ENCODE assay signal across 13 mouse cellular contexts in genomic region chr11:24005445-24006156, GRCm38 (mm10).
DNase-seq lines count a peak whose midpoint lies in the region; ATAC-seq and TF ChIP-seq lines count a peak whose summit lies in the region.
"Had no signal": no experiment of that assay in that cellular context is flagged by ENCODE, and none has a peak within 500 bp of the region (broad histone marks: within the 10 kb centered on the region; RNA-seq: fewer than 3 reads in every experiment).

No protein-coding gene starts in this region.

- TF ChIP-seq CTCF in gastrocnemius, adult 2 months (IDR thresholded peaks at IDR 0.05) = no peak

- peak; percentile 22 for DNase-seq in gastrocnemius, adult 2 months
- no peak for DNase-seq in gastrocnemius, postnatal 25 days
- peak; percentile 11 to 30 for DNase-seq in layer of hippocampus, postnatal 10 days (ENCODE audit: low spot score in 2 of 2)
- peak; percentile 86 for DNase-seq in right cerebral cortex, adult 18-20 months
- DNase-seq in urinary bladder, postnatal 10 days (ENCODE audit: low spot score) = no peak
- DNase-seq in Muller cell, postnatal 12 days (ENCODE audit: inconsistent ontology term) = no peak
- DNase-seq: kidney, postnatal 14 days; thymus, postnatal 4 days had no signal

- ATAC-seq in frontal cortex, adult (ENCODE audit: low TSS enrichment) = peak; percentile 87
- no peak for ATAC-seq in erythroid progenitor cell, adult 5-6 weeks (replicated peaks; ENCODE audit: low FRiP score, poor library complexity, severe bottlenecking)
- ATAC-seq: inflammation-experienced regulatory T-cells, adult 6 months had no signal

- intact Hi-C loops in gastrocnemius, adult 2 months (cut with DNase I) = no loop called here

- H3K4me3 ChIP-seq in gastrocnemius, adult 2 months = no peak overlapping the region
- H3K4me3 ChIP-seq: heart, embryonic 15.5 days; myocyte had no signal

- no peak overlapping the region for H3K27ac ChIP-seq in gastrocnemius, adult 2 months
- H3K27ac ChIP-seq: heart, embryonic 15.5 days had no signal

Comparison
In these comparisons a context has a peak if more than half of its experiments do, and no peak if none do; other contexts are left out.
1. DNase-seq: peak in gastrocnemius, adult 2 months (single experiment), layer of hippocampus, postnatal 10 days (2 of 2) and right cerebral cortex, adult 18-20 months (single experiment); none in gastrocnemius, postnatal 25 days (single experiment), urinary bladder, postnatal 10 days (single experiment) and Muller cell, postnatal 12 days (single experiment).